ENCODE assay signal across 16 mouse cellular contexts in genomic region chr7:43584790-43585189, GRCm38 (mm10). TPM values are rescaled to one million over a fixed set of nuclear protein-coding genes. Genes with fewer than 3 reads are reported as not detected.
DNase-seq lines count a peak whose midpoint lies in the region; ATAC-seq and TF ChIP-seq lines count a peak whose summit lies in the region.
"Had no signal": no experiment of that assay in that cellular context is flagged by ENCODE, and none has a peak within 500 bp of the region (broad histone marks: within the 10 kb centered on the region; RNA-seq: fewer than 3 reads in every experiment).

No protein-coding gene starts in this region.

- DNase-seq in heart, adult 2 months, result no peak
- no peak for DNase-seq in heart, postnatal 4 days
- DNase-seq in lung, postnatal 0 days (ENCODE audit: low spot score), result no peak
- no peak for DNase-seq in lung, postnatal 4 days
- peak; percentile 45 for DNase-seq in ES-CJ7 (ENCODE audit: low read depth, low spot score)
- DNase-seq in hindbrain, embryonic 14.5 days (ENCODE audit: low spot score), result no peak
- DNase-seq in spleen, adult 12 weeks (ENCODE audit: low spot score), result no peak
- DNase-seq: adrenal gland, adult 8-10 months; thymus, postnatal 36 days had no signal

- TF ChIP-seq EP300 in heart, adult 2 months (IDR thresholded peaks at IDR 0.05; ENCODE audit: insufficient read depth, low read depth, low read length), result no peak
- TF ChIP-seq EP300 in lung, postnatal 0 days (IDR thresholded peaks at IDR 0.05), result no peak

- H3K27ac ChIP-seq in heart, adult 2 months, result no peak overlapping the region
- no peak overlapping the region for H3K27ac ChIP-seq in lung, postnatal 0 days (ENCODE audit: low read length)
- H3K27ac ChIP-seq in hindbrain, embryonic 14.5 days, result no peak overlapping the region
- H3K27ac ChIP-seq: hindbrain, embryonic 10.5 days; kidney, embryonic 15.5 days; limb, embryonic 15.5 days had no signal

- H3K79me2 ChIP-seq in heart, adult 2 months (replicated peaks; ENCODE audit: control insufficient read depth, insufficient read depth, low read length), result no peaks in the 10 kb centered on the region

- TF ChIP-seq POLR2A in heart, adult 2 months (IDR thresholded peaks at IDR 0.05; ENCODE audit: insufficient read depth, low read depth, low read length), result no peak

- peaks cover 2% of the 10 kb centered on the region for H3K36me3 ChIP-seq in heart, adult 2 months (ENCODE audit: control insufficient read depth, insufficient read depth, low read length)
- peaks cover 22% of the 10 kb centered on the region; the same call in 1 of the 2 replicates for H3K36me3 ChIP-seq in lung, postnatal 0 days (ENCODE audit: insufficient read depth, low read length)
- peaks cover 63% of the 10 kb centered on the region for H3K36me3 ChIP-seq in hindbrain, embryonic 14.5 days (replicated peaks; ENCODE audit: control insufficient read depth, insufficient read depth)

- no peak for ATAC-seq in lung, postnatal 0 days
- 0 out of 2 replicates have a peak, but pooled peaks have one; percentile 49 for ATAC-seq in megakaryocyte progenitor cell, adult 5-6 weeks (replicated peaks; ENCODE audit: poor library complexity)
- ATAC-seq in hindbrain, embryonic 14.5 days (ENCODE audit: low FRiP score), result no peak

- H3K27me3 ChIP-seq in heart, adult 2 months (ENCODE audit: control insufficient read depth, insufficient read depth, low read length), result no peaks in the 10 kb centered on the region
- no peaks in the 10 kb centered on the region for H3K27me3 ChIP-seq in lung, postnatal 0 days (replicated peaks; ENCODE audit: insufficient read depth, low read length)
- no peaks in the 10 kb centered on the region for H3K27me3 ChIP-seq in hindbrain, embryonic 14.5 days (ENCODE audit: control insufficient read depth, insufficient read depth, low read length)
- H3K27me3 ChIP-seq: kidney, embryonic 15.5 days; limb, embryonic 15.5 days had no signal

- H3K4me3 ChIP-seq in heart, adult 2 months, result no peak overlapping the region
- no peak overlapping the region for H3K4me3 ChIP-seq in lung, postnatal 0 days (ENCODE audit: low read depth, low read length)
- no peak overlapping the region for H3K4me3 ChIP-seq in hindbrain, embryonic 14.5 days (replicated peaks; ENCODE audit: low read length)
- H3K4me3 ChIP-seq: hindbrain, embryonic 10.5 days; kidney, embryonic 15.5 days; limb, embryonic 15.5 days had no signal

- no peak overlapping the region for H3K4me2 ChIP-seq in lung, postnatal 0 days (replicated peaks; ENCODE audit: low read depth, low read length)
- no peak overlapping the region for H3K4me2 ChIP-seq in hindbrain, embryonic 14.5 days (replicated peaks)
- H3K4me2 ChIP-seq: heart, embryonic 11.5 days; kidney, embryonic 15.5 days; limb, embryonic 15.5 days had no signal

- no peak overlapping the region for H3K9ac ChIP-seq in heart, adult 2 months (ENCODE audit: low read depth, low read length)
- no peak overlapping the region for H3K9ac ChIP-seq in lung, postnatal 0 days (replicated peaks; ENCODE audit: low read depth)
- no peak overlapping the region for H3K9ac ChIP-seq in hindbrain, embryonic 14.5 days
- H3K9ac ChIP-seq: kidney, embryonic 15.5 days; limb, embryonic 15.5 days had no signal

- peaks cover 5% of the 10 kb centered on the region for H3K4me1 ChIP-seq in heart, adult 2 months (ENCODE audit: control insufficient read depth, insufficient read depth, low read length)
- 0 out of 2 replicates have a peak, but pooled peaks cover 3% of the 10 kb centered on the region for H3K4me1 ChIP-seq in lung, postnatal 0 days (ENCODE audit: insufficient read depth, low read depth, low read length)
- H3K4me1 ChIP-seq in hindbrain, embryonic 14.5 days (replicated peaks; ENCODE audit: control insufficient read depth, insufficient read depth, low read length), result peaks cover 13% of the 10 kb centered on the region

- H3K9me3 ChIP-seq in lung, postnatal 0 days (ENCODE audit: low read length), result no peaks in the 10 kb centered on the region
- no peaks in the 10 kb centered on the region for H3K9me3 ChIP-seq in hindbrain, embryonic 14.5 days (ENCODE audit: control insufficient read depth, low read length)
- H3K9me3 ChIP-seq: hindbrain, embryonic 10.5 days; kidney, embryonic 15.5 days; limb, embryonic 15.5 days had no signal

- WGBS in heart, adult 2 months, result 91% methylated on average over 5 of the region's 5 CpGs
- WGBS in lung, postnatal 0 days, result 84% methylated on average over 5 of the region's 5 CpGs
- 94% methylated on average over 5 of the region's 5 CpGs for WGBS in hindbrain, embryonic 14.5 days

- peak; percentile 48 for TF ChIP-seq CTCF in heart, adult 2 months (IDR thresholded peaks at IDR 0.05)
- peak; percentile 47 for TF ChIP-seq CTCF in lung, postnatal 0 days (IDR thresholded peaks at IDR 0.05)

- intact Hi-C loops in heart, adult 2 months (cut with DNase I), result loop anchor here (5.0 to 10.0 kb wide), 2 partner anchors 137 to 310 kb away; no protein-coding TSS in a partner anchor

RNA-seq across cellular contexts. Expression of gene Zfp719, which starts 5.4 kb away (rescaled TPM):
- 1 to 10 TPM; 3.8 to 5.9 TPM for total RNA-seq in heart, adult 2 months (2021)
- polyA plus RNA-seq in heart, adult 2 months (2012; rRNA removed), result 1.4 and 3.3 TPM in 2 replicates
- total RNA-seq in heart, postnatal 4 days (2021), result 1 to 10 TPM; 9.4 to 10.0 TPM
- 5.7 and 6.0 TPM in 2 replicates for polyA plus RNA-seq in lung, postnatal 0 days (2015; fragmentation: Nextera tagmentation; extraction: Ambion mirVana)
- 11.6 and 12.4 TPM in 2 replicates for total RNA-seq in megakaryocyte progenitor cell, adult 5-6 weeks (2015)
- total RNA-seq in megakaryocyte progenitor cell, adult 5-6 weeks (2017), result 6.8 and 7.3 TPM in 2 replicates
- 17.4 and 18.3 TPM in 2 replicates for polyA plus RNA-seq in hindbrain, embryonic 14.5 days (2014; fragmentation: Nextera tagmentation; extraction: Ambion mirVana)

RNA-seq across cellular contexts. Expression of gene Zfp819, which starts 22.2 kb away (rescaled TPM):
- not detected for total RNA-seq in heart, adult 2 months (2021)
- not detected in 2 replicates for polyA plus RNA-seq in heart, adult 2 months (2012; rRNA removed)
- total RNA-seq in heart, postnatal 4 days (2021), result not detected
- 0.08 and 0.27 TPM in 2 replicates for polyA plus RNA-seq in lung, postnatal 0 days (2015; fragmentation: Nextera tagmentation; extraction: Ambion mirVana)
- total RNA-seq in megakaryocyte progenitor cell, adult 5-6 weeks (2015), result 0.96 and 1.8 TPM in 2 replicates
- total RNA-seq in megakaryocyte progenitor cell, adult 5-6 weeks (2017), result 0.91 and 2.2 TPM in 2 replicates
- polyA plus RNA-seq in hindbrain, embryonic 14.5 days (2014; fragmentation: Nextera tagmentation; extraction: Ambion mirVana), result 0.57 and 1.0 TPM in 2 replicates
- total RNA-seq: adrenal gland, adult 8-10 months; megakaryocyte-erythroid progenitor cell, adult 5-6 weeks had no signal
- polyA plus RNA-seq: kidney, embryonic 15.5 days; limb, embryonic 15.5 days; small intestine, adult 2 months had no signal

RNA-seq across cellular contexts. Expression of gene Zfp658, which starts 22.7 kb away (rescaled TPM):
- total RNA-seq in heart, adult 2 months (2021), result under 1 TPM; 0.86 to 0.93 TPM
- polyA plus RNA-seq in heart, adult 2 months (2012; rRNA removed), result 0.70 and 1.0 TPM in 2 replicates
- 1 to 10 TPM; 1.0 to 1.1 TPM for total RNA-seq in heart, postnatal 4 days (2021)
- 1.7 and 1.8 TPM in 2 replicates for polyA plus RNA-seq in lung, postnatal 0 days (2015; fragmentation: Nextera tagmentation; extraction: Ambion mirVana)
- total RNA-seq in megakaryocyte progenitor cell, adult 5-6 weeks (2015), result 0.54 and 1.1 TPM in 2 replicates
- 1.0 and 2.1 TPM in 2 replicates for total RNA-seq in megakaryocyte progenitor cell, adult 5-6 weeks (2017)
- polyA plus RNA-seq in hindbrain, embryonic 14.5 days (2014; fragmentation: Nextera tagmentation; extraction: Ambion mirVana), result 8.0 and 8.5 TPM in 2 replicates

RNA-seq across cellular contexts. Expression of gene Cd33, which starts 40.6 kb away (rescaled TPM):
- 1 to 10 TPM; 2.4 to 3.5 TPM for total RNA-seq in heart, adult 2 months (2021)
- 7.6 and 7.9 TPM in 2 replicates for polyA plus RNA-seq in heart, adult 2 months (2012; rRNA removed)
- 1 to 10 TPM; 1.7 to 2.1 TPM for total RNA-seq in heart, postnatal 4 days (2021)
- polyA plus RNA-seq in lung, postnatal 0 days (2015; fragmentation: Nextera tagmentation; extraction: Ambion mirVana), result 5.0 and 6.2 TPM in 2 replicates
- 6.5 and 9.1 TPM in 2 replicates for total RNA-seq in megakaryocyte progenitor cell, adult 5-6 weeks (2015)
- 4.2 and 4.9 TPM in 2 replicates for total RNA-seq in megakaryocyte progenitor cell, adult 5-6 weeks (2017)
- polyA plus RNA-seq in hindbrain, embryonic 14.5 days (2014; fragmentation: Nextera tagmentation; extraction: Ambion mirVana), result 1.1 TPM in 2 replicates

RNA-seq across cellular contexts. Expression of gene Ceacam18, which starts 49.7 kb away (rescaled TPM):
- not detected for total RNA-seq in heart, adult 2 months (2021)
- polyA plus RNA-seq in heart, adult 2 months (2012; rRNA removed), result not detected in 2 replicates
- total RNA-seq in heart, postnatal 4 days (2021), result not detected
- 0.07 and 0.08 TPM in 2 replicates for polyA plus RNA-seq in lung, postnatal 0 days (2015; fragmentation: Nextera tagmentation; extraction: Ambion mirVana)
- total RNA-seq in megakaryocyte progenitor cell, adult 5-6 weeks (2015), result not detected in 2 replicates
- total RNA-seq in megakaryocyte progenitor cell, adult 5-6 weeks (2017), result not detected in 2 replicates
- polyA plus RNA-seq in hindbrain, embryonic 14.5 days (2014; fragmentation: Nextera tagmentation; extraction: Ambion mirVana), result not detected in 2 replicates
- total RNA-seq: megakaryocyte-erythroid progenitor cell, adult 5-6 weeks had no signal
- polyA plus RNA-seq: heart, embryonic 11.5 days; hindbrain, embryonic 10.5 days; kidney, embryonic 15.5 days; limb, embryonic 15.5 days had no signal
